Mouse (Mus musculus) lung, embryonic 14.5 days (tissue): ENCODE data around the gene Pttg1. TPM values are rescaled to one million over a fixed set of nuclear protein-coding genes. Genes with fewer than 3 reads are reported as not detected.

Source experiments
- ATAC-seq: fragments of 200-750 bp; cut with Nextera tagmentation; 2 replicates; pipeline ENCODE4 v1.8.0; 2017; ENCODE audit warnings: mild to moderate bottlenecking, moderate TSS enrichment, moderate library complexity; ENCODE audit not compliant: insufficient read depth
- DNase-seq: peaks from one replicate; pipeline ENCODE4 v3.0.0-alpha.2; 2015
- H3K27ac ChIP-seq: fragments of 300-500 bp; sonication (generic); 2 replicates; pipeline ENCODE4 v1.5.1; 2014; ENCODE audit warnings: low read depth, mild to moderate bottlenecking, moderate library complexity
- H3K27me3 ChIP-seq: fragments of 300-500 bp; sonication (generic); 2 replicates; pipeline ENCODE4 v1.6.1; 2014; ENCODE audit warnings: low read length, control low read depth; ENCODE audit not compliant: insufficient read depth
- H3K36me3 ChIP-seq: fragments of 300-500 bp; sonication (generic); 2 replicates; pipeline ENCODE4 v1.6.1; 2014; ENCODE audit warnings: control low read depth; ENCODE audit not compliant: insufficient read depth
- H3K4me1 ChIP-seq: fragments of 300-500 bp; sonication (generic); 2 replicates; pipeline ENCODE4 v1.6.1; 2014; ENCODE audit warnings: antibody characterized with exemption, control low read depth; ENCODE audit not compliant: insufficient read depth
- H3K4me2 ChIP-seq: fragments of 300-500 bp; sonication (generic); 2 replicates; pipeline ENCODE4 v1.6.1; 2014; ENCODE audit warnings: mild to moderate bottlenecking
- H3K4me3 ChIP-seq: fragments of 300-500 bp; sonication (generic); 2 replicates; pipeline ENCODE4 v1.5.1; 2014; ENCODE audit warnings: low read depth, low read length
- H3K9ac ChIP-seq: fragments of 300-500 bp; sonication (generic); 2 replicates; pipeline ENCODE4 v1.6.1; 2014
- H3K9me3 ChIP-seq: fragments of 300-500 bp; sonication (generic); 2 replicates; pipeline ENCODE4 v1.6.1; 2016; ENCODE audit warnings: low read depth, low read length, control low read depth
- CTCF ChIP-seq: IDR thresholded peaks from 2 replicates; pipeline ENCODE4 v1.5.1; 2016; ENCODE audit warnings: antibody characterized with exemption, low read depth
- WGBS: fragments of 180-500 bp; shearing (Covaris S2); extraction: QIAGEN DNeasy Blood & Tissue Kit; methylation state at CpG from one replicate; pipeline ENCODE4 v1.1.7; 2014; 5-methylcytosine and 5-hydroxymethylcytosine counted together
- polyA plus RNA-seq: library from polyadenylated mRNA; unstranded; fragments of >200 nt; fragmentation: Nextera tagmentation; extraction: Ambion mirVana; gene quantifications from 2 replicates; pipeline ENCODE4 v1.2.1, GENCODE M21; 2014

The Pttg1 gene
- polyA plus RNA-seq, 1 experiment from 2014 or later = 82.5 TPM

GRCm38 (mm10) chr11:43433254-43434023 lies 7.4 kb upstream of the Pttg1 start, which contains the start of gene Slu7:
Gene Slu7, plus strand, starts transcription at chr11:43433744.
- WGBS = 10% methylated on average over 38 of the region's 38 CpGs
- peak within 1 kb of the TSS; percentile 88 for H3K4me3 ChIP-seq
- DNase-seq (peak; percentile 91), ATAC-seq (peak; percentile 90)
- H3K4me2 ChIP-seq = peak within 1 kb of the TSS; percentile 73
- peak within 1 kb of the TSS; percentile 78 for H3K9ac ChIP-seq
- H3K9me3 ChIP-seq = no peaks in the 10 kb centered on the region
- H3K27ac ChIP-seq = peak within 1 kb of the TSS; percentile 16; the same call in 1 of the 2 replicates
- H3K4me1 ChIP-seq = peaks cover 5% of the 10 kb centered on the region; the same call in 1 of the 2 replicates
- H3K27me3 ChIP-seq = no peaks in the 10 kb centered on the region
- H3K36me3 ChIP-seq = peaks cover 15% of the 10 kb centered on the region
- TF ChIP-seq CTCF = peak; percentile 27; the same call in 1 of the 2 replicates

- 16% methylated on average over 7 of the region's 7 CpGs for WGBS
- 0 out of 2 replicates have a peak overlapping the region, but pooled peaks have one; percentile 5 for H3K27ac ChIP-seq
- peak overlapping the region; percentile 30; the same call in 1 of the 2 replicates for H3K9ac ChIP-seq
- no peak for TF ChIP-seq CTCF
- ATAC-seq = peak; percentile 69
- H3K4me1 ChIP-seq = peaks cover 6% of the 10 kb centered on the region; the same call in 1 of the 2 replicates
- peak overlapping the region; percentile 63 for H3K4me2 ChIP-seq
- peak overlapping the region; percentile 60 for H3K4me3 ChIP-seq
- no peaks in the 10 kb centered on the region for H3K9me3 ChIP-seq
- DNase-seq = no peak
- H3K36me3 ChIP-seq = no peaks in the 10 kb centered on the region
- H3K27me3 ChIP-seq = no peaks in the 10 kb centered on the region
These were observed 398 bp upstream of the Pttg1 start for GRCm38 (mm10) chr11:43426414-43426884.

GRCm38 (mm10) chr11:43425166-43425709 lies 813 bp downstream of the Pttg1 start:
- DNase-seq (no peak), ATAC-seq (peak; percentile 6; the same call in 1 of the 2 replicates)
- peaks cover 4% of the 10 kb centered on the region; the same call in 1 of the 2 replicates for H3K36me3 ChIP-seq
- peak overlapping the region; percentile 73 for H3K9ac ChIP-seq
- peak overlapping the region; percentile 63 for H3K4me2 ChIP-seq
- H3K27ac ChIP-seq = no peak overlapping the region
- peak overlapping the region; percentile 60 for H3K4me3 ChIP-seq
- H3K27me3 ChIP-seq = no peaks in the 10 kb centered on the region
- H3K9me3 ChIP-seq = no peaks in the 10 kb centered on the region
- no peak for TF ChIP-seq CTCF
- WGBS = 80% methylated on average over 9 of the region's 9 CpGs
- H3K4me1 ChIP-seq = peaks cover 6% of the 10 kb centered on the region; the same call in 1 of the 2 replicates

- 76% methylated on average over 5 of the region's 5 CpGs for WGBS
- DNase-seq = no peak
- no peak overlapping the region for H3K27ac ChIP-seq
These were observed 1.7 kb downstream of the Pttg1 start for GRCm38 (mm10) chr11:43424386-43424785.

GRCm38 (mm10) chr11:43417201-43417600 lies 8.8 kb downstream of the Pttg1 start:
- no peak for TF ChIP-seq CTCF
- Histone ChIP-seq H3K36me3 (peaks cover 4% of the 10 kb centered on the region; the same call in 1 of the 2 replicates), H3K4me2 (no peak overlapping the region), H3K27me3 (no peaks in the 10 kb centered on the region), H3K4me1 (no peaks in the 10 kb centered on the region), H3K9me3 (no peaks in the 10 kb centered on the region), H3K27ac (no peak overlapping the region), H3K9ac (no peak overlapping the region), H3K4me3 (no peak overlapping the region)
- DNase-seq (no peak), ATAC-seq (no peak)
- WGBS = 43% methylated on average over 7 of the region's 7 CpGs

More at GRCm38 (mm10) chr11:43424386-43424785, 1.7 kb downstream of the Pttg1 start:
- H3K9me3 ChIP-seq = no peaks in the 10 kb centered on the region
- no peak overlapping the region for H3K9ac ChIP-seq
- no peak overlapping the region for H3K4me3 ChIP-seq
- TF ChIP-seq CTCF = peak; percentile 48
- peaks cover 4% of the 10 kb centered on the region; the same call in 1 of the 2 replicates for H3K36me3 ChIP-seq
- no peak for ATAC-seq
- no peaks in the 10 kb centered on the region for H3K27me3 ChIP-seq
- peaks cover 6% of the 10 kb centered on the region; the same call in 1 of the 2 replicates for H3K4me1 ChIP-seq
- H3K4me2 ChIP-seq = no peak overlapping the region

- Histone ChIP-seq H3K9me3 (no peaks in the 10 kb centered on the region), H3K27me3 (no peaks in the 10 kb centered on the region), H3K4me2 (no peak overlapping the region), H3K4me1 (no peaks in the 10 kb centered on the region), H3K9ac (no peak overlapping the region), H3K27ac (no peak overlapping the region), H3K4me3 (no peak overlapping the region), H3K36me3 (no peaks in the 10 kb centered on the region)
- WGBS = 24% methylated on average over 14 of the region's 14 CpGs
- ATAC-seq (peak; percentile 56; the same call in 1 of the 2 replicates), DNase-seq (peak; percentile 89)
- TF ChIP-seq CTCF = peak; percentile 93
These were observed 13.1 kb downstream of the Pttg1 start for GRCm38 (mm10) chr11:43412771-43413451.
